Mouse (Mus musculus) frontal cortex, postnatal 36 days (tissue): ENCODE data around the gene Dnajc25.

Source experiments
- DNase-seq, 2 experiments: peaks; one replicate each; pipeline ENCODE4 v3.0.0; 2022; ENCODE audit warnings: low spot score in 2 of 2

The Dnajc25 gene

GRCm38 (mm10) chr4:59069276-59069675 is 74.4 kb downstream of the Dnajc25 start:
- no peak for DNase-seq
